Mouse (Mus musculus) embryonic fibroblast, embryonic 13.5 days (primary cell): ENCODE data around the gene Tln2. TPM values are rescaled to one million over a fixed set of nuclear protein-coding genes. Genes with fewer than 3 reads are reported as not detected.

Experiments
- H3K27ac ChIP-seq: 2 replicates; pipeline ENCODE4 v1.5.1; 2012; ENCODE audit warnings: low read length, control low read depth, inconsistent platforms; ENCODE audit not compliant: insufficient read depth
- H3K4me1 ChIP-seq: 2 replicates; pipeline ENCODE4 v1.6.1; 2011; ENCODE audit warnings: low read length; ENCODE audit not compliant: control insufficient read depth, insufficient read depth
- H3K4me3 ChIP-seq: 2 replicates; pipeline ENCODE4 v1.5.1; 2011; ENCODE audit warnings: mild to moderate bottlenecking, control low read depth, low read length; ENCODE audit not compliant: insufficient read depth
- CTCF ChIP-seq: IDR thresholded peaks from 2 replicates; pipeline ENCODE4 v1.5.1; 2011; ENCODE audit warnings: mild to moderate bottlenecking, control low read depth, low read length, moderate library complexity, borderline replicate concordance; ENCODE audit not compliant: insufficient read depth
- POLR2A ChIP-seq: IDR thresholded peaks from 2 replicates; pipeline ENCODE4 v1.6.1; 2011; ENCODE audit warnings: low read depth, mild to moderate bottlenecking, control low read depth, low read length, moderate library complexity
- polyA plus RNA-seq: library from polyadenylated mRNA; stranded (reverse); fragments of >200 nt; gene quantifications from 2 replicates; pipeline ENCODE4 v1.2.4, GENCODE M21; 2011; ENCODE audit warnings: low read depth; ENCODE audit not compliant: missing spikeins, insufficient read length

Tln2 gene
- polyA plus RNA-seq, 1 experiment: 33.4 TPM

DNA sequence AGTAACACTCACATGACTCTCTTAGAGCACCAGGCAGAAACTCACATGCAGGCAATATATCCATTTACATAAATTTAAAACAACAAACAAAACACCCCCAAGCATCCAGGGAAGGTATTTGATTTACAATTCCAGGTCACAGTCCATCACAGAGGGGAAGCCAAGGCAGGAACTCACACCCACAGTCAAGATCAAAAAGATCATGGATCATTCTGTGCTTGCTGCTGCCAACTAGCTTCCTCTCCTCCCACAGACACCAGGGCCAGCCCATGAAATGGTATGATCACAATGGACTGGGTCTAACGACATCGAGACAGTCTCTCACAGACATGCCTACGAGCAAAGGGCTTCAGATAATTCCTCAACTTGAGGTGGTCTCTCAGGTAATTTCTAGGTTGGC is 70.1 kb downstream of the Tln2 start:
- TF ChIP-seq POLR2A (no peak), CTCF (no peak)
- no peak overlapping the region for H3K4me3 ChIP-seq
- no peaks in the 10 kb centered on the region for H3K4me1 ChIP-seq
- no peak overlapping the region for H3K27ac ChIP-seq

DNA sequence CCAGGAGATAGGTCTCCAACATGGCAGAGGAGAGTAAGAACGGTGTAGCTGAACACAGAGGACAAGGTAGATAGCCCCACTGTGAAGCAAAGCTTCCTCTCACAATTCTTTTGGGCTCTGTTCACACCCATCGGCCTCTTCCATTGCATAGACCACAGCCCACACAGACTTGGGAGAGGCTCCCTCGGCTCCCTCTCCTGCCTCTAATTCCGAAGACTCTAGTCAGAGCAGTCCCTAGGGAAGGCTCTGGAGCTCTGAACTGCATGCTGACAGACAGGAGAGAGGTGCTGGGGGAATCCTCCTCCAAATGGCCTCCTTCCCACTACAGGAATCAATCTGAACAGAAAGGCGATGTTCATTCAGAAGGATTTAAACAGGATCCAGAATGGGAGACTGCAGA is 72.9 kb downstream of the Tln2 start:
- Histone ChIP-seq H3K4me1 (no peaks in the 10 kb centered on the region; the same call in 1 of the 2 replicates), H3K27ac (no peak overlapping the region), H3K4me3 (no peak overlapping the region)
- TF ChIP-seq POLR2A (no peak), CTCF (no peak)

DNA sequence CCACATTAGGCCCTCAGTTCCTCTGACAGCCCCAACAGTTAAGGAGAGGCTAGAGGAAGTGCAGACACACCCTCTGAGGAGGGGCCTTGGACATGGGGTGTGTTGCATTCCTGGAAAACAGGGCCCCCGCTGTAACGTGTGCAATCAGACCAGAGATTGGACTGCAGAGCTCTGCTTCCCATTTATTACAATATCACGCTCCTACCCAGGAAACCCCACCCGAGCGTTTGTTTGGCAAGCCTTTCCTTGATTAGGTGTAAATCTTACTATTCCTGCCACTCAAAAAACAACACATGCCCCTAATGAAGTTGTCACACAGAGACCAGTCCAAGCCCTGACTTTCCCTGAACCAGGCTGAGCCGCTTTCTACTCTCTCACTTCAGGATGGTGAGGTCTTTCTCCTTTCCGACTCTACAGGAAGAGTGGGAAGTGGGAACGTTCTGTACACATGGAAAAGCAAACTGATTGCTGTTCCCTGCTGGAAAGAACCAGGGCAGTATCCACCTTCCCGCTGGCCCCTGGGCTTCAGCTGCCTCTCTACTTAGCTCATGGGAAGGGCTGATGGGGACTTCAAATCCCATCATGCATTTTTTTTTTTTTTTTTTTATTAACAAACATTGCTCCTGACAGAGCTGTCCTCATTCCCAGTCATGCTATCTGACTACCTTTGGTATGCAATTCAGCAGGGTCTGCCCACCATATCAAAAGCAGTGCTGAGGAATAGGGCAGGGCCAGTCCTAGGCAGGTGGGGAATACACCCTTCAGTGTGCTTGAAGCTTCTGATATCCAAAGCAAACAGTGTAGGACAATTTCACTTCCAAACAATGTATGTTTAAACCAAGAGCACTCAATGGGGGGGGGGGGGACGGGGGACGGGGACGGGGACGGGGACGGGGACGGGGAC is 74.1 kb downstream of the Tln2 start:
- TF ChIP-seq CTCF (no peak), POLR2A (no peak)
- H3K4me3 ChIP-seq: no peak overlapping the region
- H3K4me1 ChIP-seq: no peaks in the 10 kb centered on the region; the same call in 1 of the 2 replicates
- no peak overlapping the region for H3K27ac ChIP-seq

DNA sequence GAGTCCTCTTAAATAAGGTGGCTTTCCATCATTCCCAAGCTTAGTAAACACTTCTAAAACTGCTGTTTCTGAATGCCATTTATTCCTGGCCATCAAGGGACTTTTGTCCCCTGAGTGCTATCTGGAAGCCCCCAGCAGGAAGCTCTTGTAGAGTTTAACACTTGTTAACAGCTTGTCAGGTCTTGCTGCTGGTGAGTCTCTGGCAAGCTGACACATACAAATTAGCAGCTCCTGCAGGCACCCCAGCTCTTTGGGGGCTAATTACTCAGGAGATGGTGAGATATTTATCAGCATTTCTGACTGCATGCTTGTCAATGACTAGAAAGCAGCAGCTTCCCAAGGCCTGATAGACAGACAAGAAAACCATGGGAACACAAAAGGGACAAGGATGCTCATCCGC is 77.2 kb downstream of the Tln2 start:
- no peak for TF ChIP-seq CTCF
- no peak for TF ChIP-seq POLR2A

DNA sequence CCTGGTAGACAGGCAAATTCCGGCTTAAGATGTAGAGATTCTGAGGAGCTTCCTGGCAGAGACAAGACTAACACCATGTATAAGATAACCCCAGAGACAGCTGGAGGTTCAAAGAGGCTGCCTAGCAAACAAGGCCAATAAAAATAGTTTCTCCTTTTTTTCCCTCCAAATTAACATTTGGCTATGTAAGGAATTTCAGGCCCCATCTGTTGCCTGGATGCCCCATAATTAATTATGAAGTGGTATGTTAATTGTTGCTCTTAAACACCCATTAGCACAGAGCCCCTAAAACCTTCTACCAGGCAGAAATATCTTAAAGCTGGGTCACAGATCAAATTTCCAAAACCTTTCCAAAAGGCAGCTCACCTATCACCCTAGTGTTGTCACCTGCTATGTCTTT is 77.7 kb downstream of the Tln2 start:
- H3K27ac ChIP-seq: no peak overlapping the region
- H3K4me3 ChIP-seq: no peak overlapping the region
- no peaks in the 10 kb centered on the region; the same call in 1 of the 2 replicates for H3K4me1 ChIP-seq
- TF ChIP-seq CTCF: no peak
- TF ChIP-seq POLR2A: no peak

More for the DNA sequence above, 77.2 kb downstream of the Tln2 start:
- Histone ChIP-seq H3K4me3 (no peak overlapping the region), H3K27ac (no peak overlapping the region), H3K4me1 (no peaks in the 10 kb centered on the region; the same call in 1 of the 2 replicates)

DNA sequence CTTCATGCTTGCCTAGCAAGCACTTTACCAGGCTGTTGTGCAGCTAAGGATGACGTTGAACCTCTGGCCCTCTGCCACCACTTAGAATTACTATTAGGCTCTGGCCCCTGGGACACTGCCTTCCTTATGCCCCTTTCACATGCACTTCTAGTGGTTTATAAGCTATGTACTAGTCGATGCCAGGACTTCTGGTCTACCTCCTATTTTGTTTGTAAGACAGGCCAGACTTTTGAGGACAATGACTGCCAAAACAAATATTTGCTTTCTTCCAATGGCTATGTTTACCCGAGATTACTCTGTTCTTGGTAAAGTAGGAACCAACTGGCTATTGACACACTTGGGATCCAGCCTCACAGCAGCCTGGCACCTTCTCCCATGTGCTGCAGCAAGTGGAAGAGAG is 82.1 kb downstream of the Tln2 start:
- TF ChIP-seq POLR2A: no peak
- no peak for TF ChIP-seq CTCF
- H3K4me1 ChIP-seq: no peaks in the 10 kb centered on the region
- no peak overlapping the region for H3K4me3 ChIP-seq
- H3K27ac ChIP-seq: no peak overlapping the region

DNA sequence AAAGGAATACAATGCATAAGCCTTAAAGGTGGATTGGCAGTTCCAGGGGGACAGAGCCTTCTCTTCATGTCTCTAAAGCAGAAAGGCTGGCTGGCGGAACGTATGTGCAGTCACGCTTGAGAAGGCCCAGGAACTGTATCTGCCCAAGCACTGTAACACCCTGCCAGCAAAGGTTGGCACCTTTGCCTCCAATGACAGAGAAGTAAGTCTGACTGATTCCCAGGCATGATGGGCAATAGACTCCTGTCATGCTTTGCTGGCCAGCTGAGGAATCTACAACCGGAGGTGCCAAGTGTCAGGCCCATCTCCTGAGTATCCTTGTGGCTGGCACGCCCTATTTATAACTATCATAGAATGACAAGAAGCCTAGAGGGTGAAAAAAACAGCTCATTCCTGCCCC is 83.3 kb downstream of the Tln2 start:
- Histone ChIP-seq H3K4me3 (no peak overlapping the region), H3K27ac (no peak overlapping the region), H3K4me1 (no peaks in the 10 kb centered on the region)
- TF ChIP-seq POLR2A (no peak), CTCF (no peak)

DNA sequence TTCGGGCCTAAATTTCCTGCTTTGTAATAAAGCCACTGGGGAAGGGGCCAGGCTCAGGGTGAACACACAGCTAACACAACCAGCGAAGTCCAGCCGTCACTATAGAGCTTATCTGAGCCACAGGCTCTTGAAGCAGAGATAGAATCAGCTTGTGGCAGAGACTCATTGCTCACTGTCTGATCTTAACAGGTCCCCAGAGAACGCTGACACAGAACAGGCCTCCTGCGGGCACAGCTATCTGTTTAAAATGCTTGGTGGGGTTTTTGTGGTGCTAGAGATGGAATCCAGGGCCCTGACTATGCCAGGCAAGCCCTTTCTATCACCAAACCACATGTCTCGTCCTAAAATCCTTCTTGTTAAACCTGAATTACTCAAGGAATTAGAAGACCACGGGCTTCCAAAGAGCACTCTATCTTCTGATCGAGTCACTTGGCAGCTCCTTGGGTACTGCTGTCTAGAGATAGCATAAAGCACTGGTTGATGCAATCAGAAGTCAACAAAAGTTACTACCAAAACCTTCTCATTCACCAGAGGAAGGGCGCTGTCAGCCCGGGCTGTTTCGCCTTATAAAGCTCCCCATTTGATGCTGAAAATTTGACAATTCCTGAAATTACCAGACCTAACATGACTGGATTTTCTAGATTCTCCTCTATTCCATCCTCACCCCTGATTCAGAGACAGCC is 95.9 kb downstream of the Tln2 start:
- H3K4me3 ChIP-seq: no peak overlapping the region
- no peak for TF ChIP-seq POLR2A
- TF ChIP-seq CTCF: no peak

DNA sequence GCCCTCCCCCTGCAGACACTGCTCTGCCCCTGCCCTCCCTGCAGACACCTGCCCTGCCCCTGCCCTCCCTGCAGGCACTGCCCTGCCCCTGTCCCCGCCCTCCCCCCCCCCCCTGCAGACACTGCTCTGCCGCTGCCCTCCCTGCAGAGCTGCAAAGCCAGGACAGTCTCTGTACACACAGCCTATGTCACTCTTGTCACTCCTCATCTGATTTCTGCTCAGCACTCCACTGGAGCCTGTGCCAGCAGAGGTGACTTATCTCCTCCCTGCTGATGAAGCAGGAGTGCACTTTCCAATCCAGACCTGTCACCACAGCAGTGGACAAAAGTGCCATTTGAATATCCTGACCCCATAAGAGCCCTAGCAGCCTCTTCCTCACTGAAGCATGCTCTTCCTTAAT is 118.0 kb downstream of the Tln2 start:
- TF ChIP-seq POLR2A: no peak
- no peak overlapping the region for H3K4me3 ChIP-seq
- H3K4me1 ChIP-seq: no peaks in the 10 kb centered on the region
- H3K27ac ChIP-seq: no peak overlapping the region

More for the DNA sequence above, 95.9 kb downstream of the Tln2 start:
- Histone ChIP-seq H3K27ac (peak overlapping the region; percentile 81), H3K4me1 (peaks cover 4% of the 10 kb centered on the region; the same call in 1 of the 2 replicates)

DNA sequence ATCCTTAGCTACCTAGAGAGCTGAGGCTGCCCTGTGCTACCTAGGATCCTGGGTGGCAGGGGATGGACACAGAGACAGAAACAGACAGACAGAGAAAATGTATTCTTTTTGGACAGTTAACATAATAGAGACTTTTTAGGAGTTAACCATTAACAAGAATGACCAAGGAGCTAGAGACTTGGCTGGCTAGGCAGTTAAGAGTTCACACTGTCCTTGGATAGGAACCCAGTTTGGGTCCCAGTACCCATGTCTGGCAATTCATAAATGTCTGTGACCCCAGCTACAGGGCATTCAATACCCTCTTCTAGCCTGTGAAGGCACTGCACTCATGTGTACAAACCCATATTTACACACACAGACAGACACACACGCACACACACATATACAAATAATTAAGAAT is 122.0 kb downstream of the Tln2 start:
- H3K4me3 ChIP-seq: no peak overlapping the region
- no peaks in the 10 kb centered on the region for H3K4me1 ChIP-seq
- TF ChIP-seq CTCF: no peak
- TF ChIP-seq POLR2A: no peak

More for the DNA sequence above, 122.0 kb downstream of the Tln2 start:
- no peak overlapping the region for H3K27ac ChIP-seq
